Mouse (Mus musculus) stomach, embryonic 14.5 days (tissue): ENCODE results near the gene Spcs3. TPM values are rescaled to one million over a fixed set of nuclear protein-coding genes. Genes with fewer than 3 reads are reported as not detected.
"Not testable (repeated sequence)": the region's sequence is repeated elsewhere in the genome, so short reads cannot be mapped to it uniquely, and the experiment has no call there.

Source experiments
- ATAC-seq: fragments of 200-750 bp; cut with Nextera tagmentation; 2 replicates; pipeline ENCODE4 v1.8.0; 2017; ENCODE audit warnings: low read depth, moderate TSS enrichment; ENCODE audit not compliant: insufficient number of reproducible peaks, insufficient read depth, low FRiP score
- H3K27ac ChIP-seq: fragments of 300-500 bp; sonication (generic); 2 replicates; pipeline ENCODE4 v1.5.1; 2014; ENCODE audit warnings: mild to moderate bottlenecking, low read length, moderate library complexity, mixed read lengths
- H3K27me3 ChIP-seq: fragments of 300-500 bp; sonication (generic); 2 replicates; pipeline ENCODE4 v1.6.1; 2014; ENCODE audit warnings: low read length, control low read depth, mixed read lengths; ENCODE audit not compliant: control insufficient read depth, insufficient read depth
- H3K36me3 ChIP-seq: fragments of 300-500 bp; sonication (generic); 2 replicates; pipeline ENCODE4 v1.6.1; 2014; ENCODE audit warnings: mild to moderate bottlenecking, control low read depth, low read length, moderate library complexity, mixed read lengths; ENCODE audit not compliant: control insufficient read depth, insufficient read depth
- H3K4me1 ChIP-seq: fragments of 300-500 bp; sonication (generic); 2 replicates; pipeline ENCODE4 v1.6.1; 2014; ENCODE audit warnings: low read length, control low read depth, mixed read lengths; ENCODE audit not compliant: control insufficient read depth, insufficient read depth
- H3K4me2 ChIP-seq: fragments of 300-500 bp; sonication (generic); replicated peaks from 2 replicates; pipeline ENCODE4 v1.6.1; 2014; ENCODE audit warnings: low read depth, low read length, control low read depth
- H3K4me3 ChIP-seq: fragments of 300-500 bp; sonication (generic); 2 replicates; pipeline ENCODE4 v1.5.1; 2014; ENCODE audit warnings: low read depth, low read length, control low read depth
- H3K9ac ChIP-seq: fragments of 300-500 bp; sonication (generic); replicated peaks from 2 replicates; pipeline ENCODE4 v1.6.1; 2014; ENCODE audit warnings: low read depth, mild to moderate bottlenecking, control low read depth, low read length, moderate library complexity, mixed read lengths
- H3K9me3 ChIP-seq: fragments of 300-500 bp; sonication (generic); 2 replicates; pipeline ENCODE4 v1.6.1; 2016; ENCODE audit warnings: low read depth, low read length, control low read depth; ENCODE audit not compliant: control insufficient read depth
- WGBS: fragments of 180-500 bp; shearing (Covaris S2); extraction: QIAGEN DNeasy Blood & Tissue Kit; methylation state at CpG from one replicate; pipeline ENCODE4 v1.1.7; 2014; 5-methylcytosine and 5-hydroxymethylcytosine counted together
- polyA plus RNA-seq: library from polyadenylated mRNA; unstranded; fragments of >200 nt; fragmentation: Nextera tagmentation; extraction: Ambion mirVana; gene quantifications from 2 replicates; pipeline ENCODE4 v1.2.1, GENCODE M21; 2014

Spcs3 gene
- polyA plus RNA-seq, 1 experiment from 2014 or later: 74.0 TPM

GRCm38 (mm10) chr8:54518756-54519460, 10.9 kb downstream of the Spcs3 start:
- H3K27me3 ChIP-seq: no peaks in the 10 kb centered on the region
- ATAC-seq: no peak
- H3K27ac ChIP-seq: no peak overlapping the region
- no peak overlapping the region for H3K9ac ChIP-seq
- no peak overlapping the region for H3K4me3 ChIP-seq
- H3K9me3 ChIP-seq: no peaks in the 10 kb centered on the region
- H3K4me2 ChIP-seq: no peak overlapping the region
- no peaks in the 10 kb centered on the region for H3K4me1 ChIP-seq
- WGBS: 76% methylated on average over 10 of the region's 10 CpGs
- H3K36me3 ChIP-seq: peaks cover 15% of the 10 kb centered on the region; the same call in 1 of the 2 replicates

GRCm38 (mm10) chr8:54512200-54512599, 17.6 kb downstream of the Spcs3 start:
- H3K4me3 ChIP-seq, H3K4me2 ChIP-seq, H3K27me3 ChIP-seq, ATAC-seq, H3K4me1 ChIP-seq, H3K27ac ChIP-seq, H3K36me3 ChIP-seq, H3K9ac ChIP-seq, H3K9me3 ChIP-seq: not testable (repeated sequence)
- WGBS: 84% methylated on average over 5 of the region's 5 CpGs

- H3K9ac ChIP-seq: no peak overlapping the region
- no peaks in the 10 kb centered on the region for H3K27me3 ChIP-seq
- no peaks in the 10 kb centered on the region for H3K9me3 ChIP-seq
- WGBS: 82% methylated on average over 3 of the region's 3 CpGs
- H3K4me3 ChIP-seq: no peak overlapping the region
- H3K4me2 ChIP-seq: no peak overlapping the region
- no peak overlapping the region for H3K27ac ChIP-seq
- no peaks in the 10 kb centered on the region for H3K36me3 ChIP-seq
- ATAC-seq: no peak
- no peaks in the 10 kb centered on the region for H3K4me1 ChIP-seq
Measured at GRCm38 (mm10) chr8:54511791-54512190, 18.0 kb downstream of the Spcs3 start.

GRCm38 (mm10) chr8:54509221-54509721, 20.5 kb downstream of the Spcs3 start:
- Histone ChIP-seq H3K9ac (no peak overlapping the region), H3K36me3 (no peaks in the 10 kb centered on the region), H3K4me3 (0 out of 2 replicates have a peak overlapping the region, but pooled peaks have one; percentile 7), H3K27ac (no peak overlapping the region), H3K27me3 (no peaks in the 10 kb centered on the region), H3K9me3 (no peaks in the 10 kb centered on the region), H3K4me2 (peak overlapping the region; percentile 33), H3K4me1 (no peaks in the 10 kb centered on the region)
- peak; percentile 80; the same call in 1 of the 2 replicates for ATAC-seq
- 2% methylated on average over 10 of the region's 10 CpGs for WGBS

GRCm38 (mm10) chr8:54508814-54509213, 21.0 kb downstream of the Spcs3 start:
- Histone ChIP-seq H3K4me2 (peak overlapping the region; percentile 33), H3K4me3 (peak overlapping the region; percentile 5; the same call in 1 of the 2 replicates), H3K9me3 (no peaks in the 10 kb centered on the region), H3K4me1 (no peaks in the 10 kb centered on the region), H3K27me3 (no peaks in the 10 kb centered on the region), H3K27ac (no peak overlapping the region), H3K9ac (no peak overlapping the region), H3K36me3 (no peaks in the 10 kb centered on the region)
- 3% methylated on average over 10 of the region's 11 CpGs for WGBS
- ATAC-seq: no peak

- H3K4me3 ChIP-seq: no peak overlapping the region
- ATAC-seq: no peak
- WGBS: 21% methylated on average over 1 of the region's 1 CpGs
- H3K27ac ChIP-seq: no peak overlapping the region
- no peaks in the 10 kb centered on the region for H3K4me1 ChIP-seq
- H3K9ac ChIP-seq: no peak overlapping the region
- no peaks in the 10 kb centered on the region for H3K27me3 ChIP-seq
- H3K9me3 ChIP-seq: no peaks in the 10 kb centered on the region
- no peaks in the 10 kb centered on the region for H3K36me3 ChIP-seq
- H3K4me2 ChIP-seq: no peak overlapping the region
Measured at GRCm38 (mm10) chr8:54508096-54508456, 21.7 kb downstream of the Spcs3 start.

- no peaks in the 10 kb centered on the region for H3K27me3 ChIP-seq
- H3K9me3 ChIP-seq: no peaks in the 10 kb centered on the region
- no peak overlapping the region for H3K4me3 ChIP-seq
- no peaks in the 10 kb centered on the region for H3K36me3 ChIP-seq
- no peak overlapping the region for H3K9ac ChIP-seq
- 29% methylated on average over 6 of the region's 6 CpGs for WGBS
- no peak overlapping the region for H3K27ac ChIP-seq
- ATAC-seq: peak; percentile 75; the same call in 1 of the 2 replicates
- no peaks in the 10 kb centered on the region for H3K4me1 ChIP-seq
- no peak overlapping the region for H3K4me2 ChIP-seq
Measured at GRCm38 (mm10) chr8:54507428-54508095, 22.2 kb downstream of the Spcs3 start.

- no peaks in the 10 kb centered on the region for H3K4me1 ChIP-seq
- H3K27me3 ChIP-seq: no peaks in the 10 kb centered on the region
- H3K4me3 ChIP-seq: no peak overlapping the region
- H3K36me3 ChIP-seq: no peaks in the 10 kb centered on the region
- WGBS: 39% methylated on average over 2 of the region's 2 CpGs
- no peaks in the 10 kb centered on the region for H3K9me3 ChIP-seq
- H3K27ac ChIP-seq: no peak overlapping the region
- ATAC-seq: no peak
- H3K9ac ChIP-seq: no peak overlapping the region
- H3K4me2 ChIP-seq: no peak overlapping the region
Measured at GRCm38 (mm10) chr8:54505060-54505459, 24.7 kb downstream of the Spcs3 start.
